Mouse (Mus musculus) cortical plate, adult 2 months (tissue): ENCODE data around the gene Wwp2.
A peak's percentile ranks its signal among the peaks of the same experiment; 100 is the strongest.

Source experiments
- CTCF ChIP-seq: fragments of 200-500 bp; IDR thresholded peaks from 2 replicates; pipeline ENCODE4 v1.5.1; 2011; ENCODE audit warnings: mild to moderate bottlenecking, control low read depth, low read length; ENCODE audit not compliant: insufficient read depth; ENCODE audit errors: extremely low read depth
- POLR2A ChIP-seq: fragments of 200-500 bp; IDR thresholded peaks from 2 replicates; pipeline ENCODE4 v1.6.1; 2011; ENCODE audit warnings: mild to moderate bottlenecking, low read length, control low read depth; ENCODE audit not compliant: insufficient read depth; ENCODE audit errors: extremely low read depth

DNA sequence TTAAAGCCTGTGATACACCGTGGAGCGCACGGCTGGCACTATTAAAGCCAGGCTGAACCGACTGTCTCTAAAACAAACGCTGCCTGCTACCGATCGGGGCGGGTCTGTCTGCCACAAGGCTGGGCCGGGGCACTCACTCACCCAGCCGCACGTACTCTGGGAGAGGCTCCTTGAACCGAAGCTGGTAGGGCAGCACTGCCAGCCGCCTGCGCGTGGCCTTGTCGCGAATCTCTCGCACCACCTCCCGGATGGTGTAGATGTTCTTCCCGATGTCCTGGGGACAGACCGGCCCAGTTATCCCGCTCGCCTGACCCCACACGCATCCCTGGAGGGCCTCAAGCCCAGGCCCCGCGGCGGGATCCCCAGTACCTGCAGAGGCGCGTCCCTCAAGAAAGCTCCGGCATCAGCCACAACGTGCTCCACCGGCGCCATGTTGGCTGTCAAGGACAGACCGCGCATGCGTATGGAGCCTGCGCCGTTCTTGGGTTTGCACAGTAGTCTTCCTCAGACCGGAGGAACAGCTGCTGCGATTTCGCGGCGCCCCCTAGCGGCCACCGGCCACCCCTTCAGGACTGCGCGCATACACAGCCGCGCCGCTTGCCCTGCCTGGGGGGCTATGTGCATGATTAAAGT lies 11.5 kb upstream of the Wwp2 start, which contains the start of gene Nob1:
- TF ChIP-seq CTCF (peak; percentile 77), POLR2A (peak; percentile 93)
